ENCODE assay signal across 9 mouse cellular contexts in genomic region chr17:28904546-28905376, GRCm38 (mm10). TPM values are rescaled to one million over a fixed set of nuclear protein-coding genes. Genes with fewer than 3 reads are reported as not detected.
DNase-seq lines count a peak whose midpoint lies in the region; ATAC-seq lines count a peak whose summit lies in the region.
"Had no signal": no experiment of that assay in that cellular context is flagged by ENCODE, and none has a peak within 500 bp of the region (broad histone marks: within the 10 kb centered on the region; RNA-seq: fewer than 3 reads in every experiment).

No protein-coding gene starts in this region.

- no peak overlapping the region for H3K4me3 ChIP-seq in heart, embryonic 15.5 days
- H3K4me3 ChIP-seq: limb, embryonic 15.5 days had no signal

- H3K4me1 ChIP-seq in heart, embryonic 15.5 days (replicated peaks), result peaks cover 9% of the 10 kb centered on the region

- peak; percentile 76 for DNase-seq in ES-CJ7 (ENCODE audit: low read depth, low spot score)
- peak; percentile 85 for DNase-seq in adrenal gland, postnatal 10 days
- peak; percentile 73 for DNase-seq in embryo, embryonic 9.5 days (ENCODE audit: extremely low spot score)
- peak; percentile 76 for DNase-seq in layer of hippocampus, adult 9-11 months
- DNase-seq in lung, postnatal 25 days (ENCODE audit: low spot score), result peak; percentile 57
- DNase-seq in right cerebral cortex, adult 18-20 months, result peak; percentile 79
- peak; percentile 54 to 69 for DNase-seq in urinary bladder, postnatal 36 days (ENCODE audit: low spot score in 2 of 2)

- peak overlapping the region; percentile 17; the same call in 1 of the 2 replicates for H3K9ac ChIP-seq in heart, embryonic 15.5 days
- H3K9ac ChIP-seq: limb, embryonic 15.5 days had no signal

- no peaks in the 10 kb centered on the region for H3K9me3 ChIP-seq in heart, embryonic 15.5 days (replicated peaks)
- H3K9me3 ChIP-seq: limb, embryonic 15.5 days had no signal

- no peak overlapping the region for H3K4me2 ChIP-seq in heart, embryonic 15.5 days
- H3K4me2 ChIP-seq: limb, embryonic 15.5 days had no signal

- WGBS in heart, embryonic 15.5 days, result 33% methylated on average over 23 of the region's 23 CpGs

- no peak overlapping the region for H3K27ac ChIP-seq in heart, embryonic 15.5 days
- H3K27ac ChIP-seq: limb, embryonic 15.5 days had no signal

- no peaks in the 10 kb centered on the region for H3K36me3 ChIP-seq in heart, embryonic 15.5 days
- H3K36me3 ChIP-seq: limb, embryonic 15.5 days had no signal

- ATAC-seq in heart, embryonic 15.5 days (replicated peaks; ENCODE audit: insufficient number of reproducible peaks, insufficient read depth, low FRiP score, low read depth), result no peak

- H3K27me3 ChIP-seq in heart, embryonic 15.5 days, result 0 out of 2 replicates have a peak, but pooled peaks cover 5% of the 10 kb centered on the region

RNA-seq across cellular contexts. Expression of gene 4930539E08Rik, which starts 10.4 kb away (rescaled TPM):
- under 1 TPM; 0.09 to 0.12 TPM for total RNA-seq in adrenal gland, postnatal 10 days (2021)
- 0.04 and 0.30 TPM in 2 replicates for polyA plus RNA-seq in heart, embryonic 15.5 days (2015; fragmentation: Nextera tagmentation; extraction: Ambion mirVana)

RNA-seq across cellular contexts. Expression of gene Pxt1, which starts 38.9 kb away (rescaled TPM):
- under 1 TPM; 0.90 to 0.91 TPM for total RNA-seq in adrenal gland, postnatal 10 days (2021)
- polyA plus RNA-seq in heart, embryonic 15.5 days (2015; fragmentation: Nextera tagmentation; extraction: Ambion mirVana), result 0.18 TPM in 1 of 2 replicates, not detected in the other
- polyA plus RNA-seq: limb, embryonic 15.5 days had no signal

RNA-seq across cellular contexts. Expression of gene Pnpla1, which starts 46.5 kb away (rescaled TPM):
- not detected for total RNA-seq in adrenal gland, postnatal 10 days (2021)
- polyA plus RNA-seq in heart, embryonic 15.5 days (2015; fragmentation: Nextera tagmentation; extraction: Ambion mirVana), result not detected in 2 replicates

RNA-seq across cellular contexts. Expression of gene Kctd20, which starts 47.0 kb away (rescaled TPM):
- total RNA-seq in adrenal gland, postnatal 10 days (2021), result 10 to 100 TPM; 76.1 to 76.7 TPM
- 51.0 and 59.3 TPM in 2 replicates for polyA plus RNA-seq in heart, embryonic 15.5 days (2015; fragmentation: Nextera tagmentation; extraction: Ambion mirVana)
